Mouse (Mus musculus) cerebellum, postnatal 36 days (tissue): ENCODE measurements around the gene Pif1.

Source experiments
- DNase-seq, 2 experiments: peaks; one replicate each; pipeline ENCODE4 v3.0.0; 2021 to 2022; ENCODE audit warnings: mixed read lengths in 2 of 2

Gene Pif1

GRCm38 (mm10) chr9:65586406-65587269 lies at the start of gene Pif1:
Gene Pif1, plus strand, starts transcription at chr9:65587160.
- peak; percentile 56 to 60 for DNase-seq

- no peak for DNase-seq
These were observed 48.9 kb upstream of the Pif1 start for GRCm38 (mm10) chr9:65537901-65538630.

GRCm38 (mm10) chr9:65539697-65540096 lies 47.3 kb upstream of the Pif1 start:
- no peak for DNase-seq

GRCm38 (mm10) chr9:65541126-65542068 lies 45.6 kb upstream of the Pif1 start:
- DNase-seq = no peak

- DNase-seq = no peak
These were observed 44.8 kb upstream of the Pif1 start for GRCm38 (mm10) chr9:65542111-65542524.

GRCm38 (mm10) chr9:65545635-65546412 lies 41.1 kb upstream of the Pif1 start:
- DNase-seq = no peak

- DNase-seq = no peak
These were observed 40.6 kb upstream of the Pif1 start for GRCm38 (mm10) chr9:65546413-65546695.

- DNase-seq = no peak
These were observed 39.8 kb upstream of the Pif1 start for GRCm38 (mm10) chr9:65547111-65547510.

GRCm38 (mm10) chr9:65547844-65548243 lies 39.1 kb upstream of the Pif1 start:
- no peak for DNase-seq

GRCm38 (mm10) chr9:65548311-65548710 lies 38.6 kb upstream of the Pif1 start:
- DNase-seq = no peak

GRCm38 (mm10) chr9:65549139-65549538 lies 37.8 kb upstream of the Pif1 start:
- no peak for DNase-seq

GRCm38 (mm10) chr9:65549643-65550042 lies 37.3 kb upstream of the Pif1 start:
- DNase-seq = no peak

- no peak for DNase-seq
These were observed 36.7 kb upstream of the Pif1 start for GRCm38 (mm10) chr9:65550079-65550831.

- no peak for DNase-seq
These were observed 35.9 kb upstream of the Pif1 start for GRCm38 (mm10) chr9:65551035-65551434.

GRCm38 (mm10) chr9:65552141-65552540 lies 34.8 kb upstream of the Pif1 start:
- DNase-seq = no peak

- DNase-seq = no peak
These were observed 34.2 kb upstream of the Pif1 start for GRCm38 (mm10) chr9:65552711-65553110.

- no peak for DNase-seq
These were observed 32.0 kb upstream of the Pif1 start for GRCm38 (mm10) chr9:65555001-65555405.

- no peak for DNase-seq
These were observed 31.3 kb upstream of the Pif1 start for GRCm38 (mm10) chr9:65555621-65556020.

- DNase-seq = no peak
These were observed 30.6 kb upstream of the Pif1 start for GRCm38 (mm10) chr9:65556349-65556748.

- no peak for DNase-seq
These were observed 30.0 kb upstream of the Pif1 start for GRCm38 (mm10) chr9:65556979-65557378.

GRCm38 (mm10) chr9:65558806-65559205 lies 28.2 kb upstream of the Pif1 start:
- DNase-seq = no peak
